28 mouse cellular contexts compared by ENCODE assay signal in genomic region chr1:161500811-161501146, GRCm38 (mm10). TPM values are rescaled to one million over a fixed set of nuclear protein-coding genes. Genes with fewer than 3 reads are reported as not detected.
DNase-seq lines count a peak whose midpoint lies in the region; ATAC-seq and TF ChIP-seq lines count a peak whose summit lies in the region.
"Had no signal": no experiment of that assay in that cellular context is flagged by ENCODE, and none has a peak within 500 bp of the region (broad histone marks: within the 10 kb centered on the region; RNA-seq: fewer than 3 reads in every experiment).

No protein-coding gene starts in this region.

- H3K4me2 ChIP-seq in liver, embryonic 12.5 days: no peak overlapping the region
- peak overlapping the region; percentile 52 for H3K4me2 ChIP-seq in CH12.LX (ENCODE audit: insufficient read depth, low read depth, poor library complexity, severe bottlenecking)
- no peak overlapping the region for H3K4me2 ChIP-seq in kidney, embryonic 14.5 days (replicated peaks; ENCODE audit: low read depth, low read length)
- H3K4me2 ChIP-seq: hindbrain, embryonic 13.5 days; liver, embryonic 13.5 days; lung, embryonic 14.5 days; midbrain, embryonic 11.5 days had no signal

- TF ChIP-seq POLR2A in liver, adult 2 months (IDR thresholded peaks at IDR 0.05; ENCODE audit: extremely low read depth, insufficient read depth, low read length): no peak
- no peak; the same call in 1 of the 2 replicates for TF ChIP-seq POLR2A in CH12.LX (IDR thresholded peaks at IDR 0.05; ENCODE audit: low read depth, low read length)
- TF ChIP-seq POLR2A in small intestine, adult 2 months (IDR thresholded peaks at IDR 0.05; ENCODE audit: low read depth, low read length): no peak

- dilution Hi-C loops in CH12.LX (cut with MboI; ENCODE audit: extremely low pct_ligation_motif_present, extremely low pct_unique_long_range_greater_than_20kb, low sequenced_read_pairs): no loop called here

- H3K27ac ChIP-seq in liver, adult 2 months (replicated peaks; ENCODE audit: insufficient read depth, low read depth, low read length): no peak overlapping the region
- no peak overlapping the region for H3K27ac ChIP-seq in liver, embryonic 12.5 days
- H3K27ac ChIP-seq in CH12.LX (ENCODE audit: insufficient read depth, low read depth): peak overlapping the region; percentile 73
- peak overlapping the region; percentile 22; the same call in 1 of the 2 replicates for H3K27ac ChIP-seq in small intestine, adult 2 months (ENCODE audit: insufficient read depth, low read depth, low read length)
- no peak overlapping the region for H3K27ac ChIP-seq in limb, embryonic 10.5 days
- H3K27ac ChIP-seq in kidney, embryonic 14.5 days (ENCODE audit: low read depth, low read length): no peak overlapping the region
- H3K27ac ChIP-seq: hindbrain, embryonic 13.5 days; liver, embryonic 13.5 days had no signal

- in situ Hi-C loops in CH12.LX (cut with MboI; ENCODE audit: low pct_ligation_motif_present, low pct_unique_long_range_greater_than_20kb, low sequenced_read_pairs): no loop called here

- H3K4me1 ChIP-seq in liver, adult 2 months (ENCODE audit: control insufficient read depth, insufficient read depth, low read length): no peaks in the 10 kb centered on the region
- no peaks in the 10 kb centered on the region for H3K4me1 ChIP-seq in liver, embryonic 12.5 days
- H3K4me1 ChIP-seq in CH12.LX (ENCODE audit: control insufficient read depth in 1 of 2, insufficient read depth in 2 of 2): peaks cover 2 to 31% of the 10 kb centered on the region in 2 experiments
- no peaks in the 10 kb centered on the region for H3K4me1 ChIP-seq in small intestine, adult 2 months (ENCODE audit: control insufficient read depth, insufficient read depth, insufficient read length, low read length)
- no peaks in the 10 kb centered on the region for H3K4me1 ChIP-seq in limb, embryonic 10.5 days
- no peaks in the 10 kb centered on the region for H3K4me1 ChIP-seq in kidney, embryonic 14.5 days (ENCODE audit: control insufficient read depth, insufficient read depth, low read length)
- H3K4me1 ChIP-seq: hindbrain, embryonic 13.5 days; liver, embryonic 13.5 days had no signal

- H3K9ac ChIP-seq in liver, adult 2 months (ENCODE audit: low read depth, low read length): no peak overlapping the region
- no peak overlapping the region for H3K9ac ChIP-seq in liver, embryonic 12.5 days
- peak overlapping the region; percentile 58; the same call in 1 of the 2 replicates for H3K9ac ChIP-seq in CH12.LX (ENCODE audit: insufficient read depth, low read depth)
- H3K9ac ChIP-seq in kidney, embryonic 14.5 days (ENCODE audit: low read depth, low read length): no peak overlapping the region
- H3K9ac ChIP-seq: hindbrain, embryonic 13.5 days; liver, embryonic 13.5 days; lung, embryonic 14.5 days had no signal

- no peaks in the 10 kb centered on the region for H3K27me3 ChIP-seq in liver, adult 2 months (ENCODE audit: control insufficient read depth, insufficient read depth, low read length)
- H3K27me3 ChIP-seq in liver, embryonic 12.5 days (replicated peaks): no peaks in the 10 kb centered on the region
- no peaks in the 10 kb centered on the region for H3K27me3 ChIP-seq in CH12.LX (replicated peaks)
- no peaks in the 10 kb centered on the region for H3K27me3 ChIP-seq in small intestine, adult 2 months (ENCODE audit: control insufficient read depth, insufficient read depth, low read length)
- no peaks in the 10 kb centered on the region for H3K27me3 ChIP-seq in limb, embryonic 10.5 days (ENCODE audit: low read depth, poor library complexity, severe bottlenecking)
- H3K27me3 ChIP-seq in kidney, embryonic 14.5 days (ENCODE audit: control insufficient read depth, insufficient read depth, low read length): no peaks in the 10 kb centered on the region
- H3K27me3 ChIP-seq: hindbrain, embryonic 13.5 days; liver, embryonic 13.5 days had no signal

- WGBS in liver, adult 2 months: 84% methylated on average over 4 of the region's 4 CpGs
- 49% methylated on average over 4 of the region's 4 CpGs for WGBS in liver, embryonic 12.5 days (ENCODE audit: insufficient replicate concordance)
- 73% methylated on average over 4 of the region's 4 CpGs for WGBS in small intestine, adult 2 months
- 84% methylated on average over 4 of the region's 4 CpGs for WGBS in limb, embryonic 10.5 days
- WGBS in kidney, embryonic 14.5 days: 81% methylated on average over 4 of the region's 4 CpGs

- H3K36me3 ChIP-seq in liver, adult 2 months (ENCODE audit: control insufficient read depth, insufficient read depth, low read length): no peaks in the 10 kb centered on the region
- no peaks in the 10 kb centered on the region for H3K36me3 ChIP-seq in liver, embryonic 12.5 days
- H3K36me3 ChIP-seq in CH12.LX (replicated peaks in 1 of 2; ENCODE audit: control insufficient read depth in 1 of 2, insufficient read depth in 1 of 2, low read length in 1 of 2): no peaks in the 10 kb centered on the region
- H3K36me3 ChIP-seq in small intestine, adult 2 months (ENCODE audit: control insufficient read depth, insufficient read depth, low read length): no peaks in the 10 kb centered on the region
- no peaks in the 10 kb centered on the region for H3K36me3 ChIP-seq in limb, embryonic 10.5 days
- no peaks in the 10 kb centered on the region for H3K36me3 ChIP-seq in kidney, embryonic 14.5 days (ENCODE audit: control insufficient read depth, insufficient read depth, low read length)
- H3K36me3 ChIP-seq: hindbrain, embryonic 13.5 days; liver, embryonic 13.5 days had no signal

- H3K79me2 ChIP-seq in liver, adult 2 months (ENCODE audit: control insufficient read depth, insufficient read depth, low read length): no peaks in the 10 kb centered on the region
- no peaks in the 10 kb centered on the region for H3K79me2 ChIP-seq in CH12.LX (replicated peaks; ENCODE audit: control insufficient read depth, extremely low read depth, insufficient read depth, poor library complexity, severe bottlenecking)

- DNase-seq in liver, adult 2 months (ENCODE audit: extremely low read depth, low read depth, low spot score): peak; percentile 35
- DNase-seq in CH12.LX (ENCODE audit: extremely low read depth): peak; percentile 71
- no peak for DNase-seq in retina, embryonic 14.5 days (ENCODE audit: low spot score)
- DNase-seq in limb, embryonic 10.5 days (ENCODE audit: low spot score): no peak
- DNase-seq: adrenal gland, adult 8-10 months; cerebellum, adult 8-10 months; cerebellum, postnatal 36 days; gastrocnemius, postnatal 36 days; heart, postnatal 36 days; kidney, adult 11 months; kidney, postnatal 4 days; liver, embryonic 13.5 days; lung, embryonic 14.5 days; lung, postnatal 36 days; right cerebral cortex, postnatal 25 days had no signal

- no peaks in the 10 kb centered on the region for H3K9me3 ChIP-seq in liver, embryonic 12.5 days (replicated peaks)
- no peaks in the 10 kb centered on the region for H3K9me3 ChIP-seq in CH12.LX (replicated peaks; ENCODE audit: low read length)
- H3K9me3 ChIP-seq in limb, embryonic 10.5 days (replicated peaks): no peaks in the 10 kb centered on the region
- no peaks in the 10 kb centered on the region for H3K9me3 ChIP-seq in kidney, embryonic 14.5 days (ENCODE audit: control insufficient read depth, low read length)
- H3K9me3 ChIP-seq: hindbrain, embryonic 13.5 days; liver, embryonic 13.5 days had no signal

- no peak; the same call in 1 of the 2 replicates for TF ChIP-seq RAD21 in CH12.LX (IDR thresholded peaks at IDR 0.05; ENCODE audit: low read depth, low read length)

- no peak for TF ChIP-seq CTCF in liver, adult 2 months (IDR thresholded peaks at IDR 0.05; ENCODE audit: low read depth, low read length)
- no peak for TF ChIP-seq CTCF in CH12.LX (conservative IDR thresholded peaks at IDR 0.05 in 1 of 2, IDR thresholded peaks at IDR 0.05 in 1 of 2; ENCODE audit: low read depth in 2 of 2, low read length in 2 of 2)
- no peak for TF ChIP-seq CTCF in small intestine, adult 2 months (IDR thresholded peaks at IDR 0.05; ENCODE audit: extremely low read depth, insufficient read length, insufficient replicate concordance, low read depth, low read length)

- ATAC-seq in liver, embryonic 12.5 days: no peak
- ATAC-seq in granulocyte monocyte progenitor cell, adult 5-6 weeks (replicated peaks; ENCODE audit: poor library complexity, severe bottlenecking): peak; percentile 63
- no peak for ATAC-seq in kidney, embryonic 14.5 days (ENCODE audit: low FRiP score, low TSS enrichment)
- ATAC-seq: activated CD4-positive, CD25-positive, alpha-beta regulatory T cell, adult 4 months; forebrain, embryonic 16.5 days had no signal

- no peak overlapping the region for H3K4me3 ChIP-seq in liver, adult 2 months (ENCODE audit: insufficient read depth, low read depth, low read length)
- H3K4me3 ChIP-seq in liver, embryonic 12.5 days: no peak overlapping the region
- peak overlapping the region in 2 of 3 experiments; percentile 36 to 43 for H3K4me3 ChIP-seq in CH12.LX (replicated peaks in 1 of 3; ENCODE audit: low read depth in 2 of 3, low read length in 2 of 3, poor library complexity in 1 of 3)
- no peak overlapping the region for H3K4me3 ChIP-seq in small intestine, adult 2 months (ENCODE audit: low read depth, low read length)
- H3K4me3 ChIP-seq in limb, embryonic 10.5 days: no peak overlapping the region
- H3K4me3 ChIP-seq in kidney, embryonic 14.5 days (ENCODE audit: low read length): no peak overlapping the region
- H3K4me3 ChIP-seq: hindbrain, embryonic 13.5 days; liver, embryonic 13.5 days had no signal

- peak; percentile 96 for TF ChIP-seq EP300 in CH12.LX (IDR thresholded peaks at IDR 0.05; ENCODE audit: low read length)

TF ChIP-seq in CH12.LX, 34 proteins besides CTCF, POLR2A, EP300 and RAD21 (continues in another document):
- TF ChIP-seq MAZ (IDR thresholded peaks at IDR 0.05; ENCODE audit: low read depth, low read length) (no peak), MAFK (IDR thresholded peaks at IDR 0.05; ENCODE audit: insufficient replicate concordance, low read length) (peak; percentile 70), ZMIZ1 (IDR thresholded peaks at IDR 0.05; ENCODE audit: low read depth, low read length) (no peak), E2F4 (IDR thresholded peaks at IDR 0.05; ENCODE audit: insufficient replicate concordance, low read depth, low read length) (0 out of 2 replicates have a peak, but pooled peaks have one; percentile 26), NELFE (IDR thresholded peaks at IDR 0.05; ENCODE audit: low read depth, low read length) (peak; percentile 40; the same call in 1 of the 2 replicates)

RNA-seq across cellular contexts. Expression of gene Tnfsf18, which starts 6.3 kb away (rescaled TPM):
- not detected in 2 replicates for total RNA-seq in liver, adult 2 months (2014; rRNA removed)
- not detected in 2 replicates for polyA plus RNA-seq in liver, adult 2 months (2012; rRNA removed)
- not detected in 2 replicates for polyA plus RNA-seq in liver, embryonic 12.5 days (2016; fragmentation: Nextera tagmentation; extraction: Ambion mirVana)
- total RNA-seq in CH12.LX (2012; rRNA removed) (0.42 and 0.71 TPM in 2 replicates), CH12.LX (2014; rRNA removed) (0.78 and 0.85 TPM in 2 replicates)
- polyA plus RNA-seq in CH12.LX (2012; ENCODE audit: insufficient read length, low read depth): 0.89 and 0.90 TPM in 2 replicates
- not detected in 2 replicates for total RNA-seq in granulocyte monocyte progenitor cell, adult 5-6 weeks (2014; fragmentation: Nextera tagmentation)
- not detected in 2 replicates for total RNA-seq in granulocyte monocyte progenitor cell, adult 5-6 weeks (2017)
- polyA plus RNA-seq in small intestine, adult 2 months (2012; rRNA removed): not detected in 2 replicates
- polyA plus RNA-seq in limb, embryonic 10.5 days (2016; fragmentation: Nextera tagmentation; extraction: Ambion mirVana): not detected in 2 replicates
- not detected in 2 replicates for polyA plus RNA-seq in kidney, embryonic 14.5 days (2014; fragmentation: Nextera tagmentation; extraction: Ambion mirVana)
- total RNA-seq: gastrocnemius, postnatal 36 days; heart, postnatal 36 days; layer of hippocampus, postnatal 10 days; left cerebral cortex, adult 8-10 months; MEL had no signal
- polyA plus RNA-seq: activated CD4-positive, CD25-positive, alpha-beta regulatory T cell, adult 4 months; forebrain, embryonic 16.5 days; hindbrain, embryonic 13.5 days; kidney, embryonic 16.5 days; limb, embryonic 11.5 days; liver, embryonic 13.5 days had no signal

Comparison
In these comparisons a context has a peak if more than half of its experiments do, and no peak if none do; other contexts are left out.
1. DNase-seq: peak in liver, adult 2 months (single experiment) and CH12.LX (single experiment); none in retina, embryonic 14.5 days (single experiment) and limb, embryonic 10.5 days (single experiment).
2. H3K27ac ChIP-seq: peak in CH12.LX (single experiment) and small intestine, adult 2 months (single experiment); none in liver, adult 2 months (single experiment), liver, embryonic 12.5 days (single experiment), limb, embryonic 10.5 days (single experiment) and kidney, embryonic 14.5 days (single experiment).
3. H3K4me3 ChIP-seq: peak in CH12.LX (2 of 3); none in liver, adult 2 months (single experiment), liver, embryonic 12.5 days (single experiment), small intestine, adult 2 months (single experiment), limb, embryonic 10.5 days (single experiment) and kidney, embryonic 14.5 days (single experiment).